Mouse (Mus musculus): ENCODE measurements around the gene Ormdl2. TPM values are rescaled to one million over a fixed set of nuclear protein-coding genes. Genes with fewer than 3 reads are reported as not detected.
"Not testable (repeated sequence)": the region's sequence is repeated elsewhere in the genome, so short reads cannot be mapped to it uniquely, and the experiment has no call there.

The Ormdl2 gene
- polyA plus RNA-seq, 1 experiment, result 24.9 TPM

- TF ChIP-seq POLR2A (IDR thresholded peaks at IDR 0.05; ENCODE audit: borderline replicate concordance, control insufficient read depth, low read depth, low read length), result no peak
- no peak for TF ChIP-seq CTCF (IDR thresholded peaks at IDR 0.05; ENCODE audit: control insufficient read depth, insufficient read depth, low read length)
- Histone ChIP-seq H3K4me3 (replicated peaks; ENCODE audit: control insufficient read depth, low read depth, low read length) (no peak overlapping the region), H3K4me1 (ENCODE audit: control insufficient read depth, insufficient read depth, low read length) (no peaks in the 10 kb centered on the region), H3K27ac (ENCODE audit: control insufficient read depth, insufficient read depth, low read depth, low read length, poor library complexity) (no peak overlapping the region)
- WGBS, result 95% methylated on average over 5 of the region's 5 CpGs
Measured at GRCm38 (mm10) chr10:128843260-128843659, 21.8 kb upstream of the Ormdl2 start.

DNA sequence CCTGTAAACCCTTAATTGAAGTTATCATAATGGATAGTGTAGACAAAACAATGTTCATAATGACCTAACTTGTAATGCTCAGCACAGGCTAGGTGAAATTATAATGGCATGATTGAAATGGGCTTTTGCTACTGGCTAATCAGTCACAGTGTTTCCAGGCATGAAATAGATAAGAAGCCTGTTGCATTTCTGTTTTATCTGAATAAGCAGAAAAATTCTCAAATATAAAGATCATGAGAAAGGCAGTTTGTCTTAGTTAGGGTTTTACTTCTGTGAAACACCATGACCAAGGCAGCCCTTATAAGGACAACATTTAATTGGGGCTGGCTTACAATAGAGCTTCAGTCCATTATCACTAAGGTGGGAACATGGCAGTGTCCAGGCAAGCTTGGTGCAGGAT, 19.2 kb upstream of the Ormdl2 start:
- H3K27ac ChIP-seq (ENCODE audit: control insufficient read depth, insufficient read depth, low read depth, low read length, poor library complexity), result no peak overlapping the region

GRCm38 (mm10) chr10:128839434-128839833, 18.0 kb upstream of the Ormdl2 start:
- Histone ChIP-seq H3K4me3 (replicated peaks; ENCODE audit: control insufficient read depth, low read depth, low read length) (no peak overlapping the region), H3K4me1 (ENCODE audit: control insufficient read depth, insufficient read depth, low read length) (no peaks in the 10 kb centered on the region), H3K27ac (ENCODE audit: control insufficient read depth, insufficient read depth, low read depth, low read length, poor library complexity) (no peak overlapping the region)
- TF ChIP-seq CTCF (IDR thresholded peaks at IDR 0.05; ENCODE audit: control insufficient read depth, insufficient read depth, low read length), result no peak
- TF ChIP-seq POLR2A (IDR thresholded peaks at IDR 0.05; ENCODE audit: borderline replicate concordance, control insufficient read depth, low read depth, low read length), result no peak

More for the DNA sequence above, 19.2 kb upstream of the Ormdl2 start:
- no peak overlapping the region for H3K4me3 ChIP-seq (replicated peaks; ENCODE audit: control insufficient read depth, low read depth, low read length)
- TF ChIP-seq CTCF (IDR thresholded peaks at IDR 0.05; ENCODE audit: control insufficient read depth, insufficient read depth, low read length), result no peak
- no peak for TF ChIP-seq POLR2A (IDR thresholded peaks at IDR 0.05; ENCODE audit: borderline replicate concordance, control insufficient read depth, low read depth, low read length)
- H3K4me1 ChIP-seq (ENCODE audit: control insufficient read depth, insufficient read depth, low read length), result no peaks in the 10 kb centered on the region

DNA sequence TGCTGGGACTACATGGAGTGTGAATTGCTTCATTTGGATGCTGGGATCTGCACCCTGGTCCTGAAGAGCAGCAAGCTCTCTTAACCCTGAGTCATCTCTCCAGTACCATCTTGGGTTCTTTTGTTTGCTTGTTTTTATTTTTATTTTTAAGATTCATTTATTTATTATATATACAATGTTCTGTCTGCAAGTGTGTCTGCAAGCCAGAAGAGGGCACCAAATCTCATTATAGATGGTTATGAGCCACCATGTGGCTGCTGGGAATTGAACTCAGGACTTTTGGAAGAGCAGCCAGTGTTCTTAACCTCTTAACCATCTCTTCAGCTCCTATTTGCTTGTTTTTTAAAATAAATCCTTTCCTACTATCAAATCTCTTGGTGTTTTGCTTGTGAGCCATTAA, 16.0 kb upstream of the Ormdl2 start:
- H3K27ac ChIP-seq (ENCODE audit: control insufficient read depth, insufficient read depth, low read depth, low read length, poor library complexity), result no peak overlapping the region
- TF ChIP-seq POLR2A (IDR thresholded peaks at IDR 0.05; ENCODE audit: borderline replicate concordance, control insufficient read depth, low read depth, low read length) (no peak), CTCF (IDR thresholded peaks at IDR 0.05; ENCODE audit: control insufficient read depth, insufficient read depth, low read length) (no peak)
- no peak overlapping the region for H3K4me3 ChIP-seq (replicated peaks; ENCODE audit: control insufficient read depth, low read depth, low read length)
- no peaks in the 10 kb centered on the region for H3K4me1 ChIP-seq (ENCODE audit: control insufficient read depth, insufficient read depth, low read length)

DNA sequence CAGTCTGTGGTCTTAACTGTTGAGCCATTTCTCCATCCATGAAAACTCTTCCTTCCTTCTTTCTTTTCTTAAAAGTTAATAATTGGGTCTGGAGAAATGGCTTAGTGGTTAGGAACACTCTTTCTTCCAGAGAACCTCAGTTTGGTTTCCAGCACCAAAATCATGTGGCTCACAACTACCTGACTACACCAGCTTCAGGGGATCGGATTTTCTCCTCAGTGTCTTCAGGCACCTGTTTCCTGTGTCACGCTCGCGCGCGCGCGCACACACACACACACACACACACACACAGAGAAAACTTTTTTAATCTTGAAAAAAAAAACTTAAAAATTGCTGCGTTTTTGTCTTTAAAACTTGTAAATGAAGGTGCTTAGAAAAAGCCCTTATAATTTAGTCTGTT, 2.4 kb upstream of the Ormdl2 start:
- H3K4me3 ChIP-seq (replicated peaks; ENCODE audit: control insufficient read depth, low read depth, low read length), result no peak overlapping the region
- no peak overlapping the region for H3K27ac ChIP-seq (ENCODE audit: control insufficient read depth, insufficient read depth, low read depth, low read length, poor library complexity)
- TF ChIP-seq CTCF (IDR thresholded peaks at IDR 0.05; ENCODE audit: control insufficient read depth, insufficient read depth, low read length) (no peak), POLR2A (IDR thresholded peaks at IDR 0.05; ENCODE audit: borderline replicate concordance, control insufficient read depth, low read depth, low read length) (no peak)
- H3K4me1 ChIP-seq (ENCODE audit: control insufficient read depth, insufficient read depth, low read length), result no peaks in the 10 kb centered on the region; the same call in 1 of the 2 replicates
- WGBS, result 82% methylated on average over 9 of the region's 9 CpGs

DNA sequence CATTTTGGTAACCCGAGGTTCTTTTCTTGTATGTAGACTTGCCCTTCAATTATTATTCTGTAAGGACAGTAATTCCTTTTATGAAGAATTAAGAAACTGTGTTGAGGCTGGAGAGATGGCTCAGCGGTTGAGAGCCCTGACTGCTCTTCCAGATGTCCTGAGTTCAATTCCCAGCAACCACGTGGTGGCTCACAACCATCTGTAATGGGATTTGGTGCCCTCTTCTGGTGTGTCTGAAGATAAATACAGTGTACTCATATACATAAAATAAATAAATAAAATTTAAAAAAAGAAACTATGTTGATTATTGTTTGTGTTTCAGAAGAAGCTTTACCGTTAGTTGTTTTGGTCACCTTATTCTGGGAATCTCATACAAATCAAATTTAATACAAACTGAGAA, 1.6 kb upstream of the Ormdl2 start:
- 71% methylated on average over 4 of the region's 4 CpGs for WGBS
- H3K4me3 ChIP-seq (replicated peaks; ENCODE audit: control insufficient read depth, low read depth, low read length), result peak overlapping the region; percentile 7
- H3K27ac ChIP-seq (ENCODE audit: control insufficient read depth, insufficient read depth, low read depth, low read length, poor library complexity); H3K4me1 ChIP-seq (ENCODE audit: control insufficient read depth, insufficient read depth, low read length): not testable (repeated sequence)

DNA sequence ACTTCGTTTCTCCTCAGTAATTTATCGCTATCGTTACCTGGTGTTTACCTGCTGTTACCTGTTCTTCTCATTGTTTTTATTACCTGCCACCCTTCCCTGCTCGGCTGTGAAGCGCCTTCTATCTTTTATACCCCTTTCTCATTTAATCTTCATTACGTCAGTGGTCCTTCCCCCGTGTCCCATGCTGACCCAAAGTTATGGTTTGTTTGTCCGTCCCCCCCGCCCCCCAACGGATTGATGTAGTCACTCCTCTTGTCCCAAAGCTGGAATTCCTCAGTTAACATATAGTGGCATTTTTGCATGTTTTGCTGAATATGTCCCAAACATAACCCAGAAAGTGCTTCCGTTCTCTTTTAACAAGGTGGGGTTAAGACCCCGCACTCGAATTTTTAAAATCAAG, 690 bp upstream of the Ormdl2 start:
- Histone ChIP-seq H3K4me1 (ENCODE audit: control insufficient read depth, insufficient read depth, low read length) (no peaks in the 10 kb centered on the region; the same call in 1 of the 2 replicates), H3K27ac (ENCODE audit: control insufficient read depth, insufficient read depth, low read depth, low read length, poor library complexity) (no peak overlapping the region), H3K4me3 (replicated peaks; ENCODE audit: control insufficient read depth, low read depth, low read length) (peak overlapping the region; percentile 92)
- WGBS, result 2% methylated on average over 13 of the region's 13 CpGs
- TF ChIP-seq CTCF (IDR thresholded peaks at IDR 0.05; ENCODE audit: control insufficient read depth, insufficient read depth, low read length), result no peak
- TF ChIP-seq POLR2A (IDR thresholded peaks at IDR 0.05; ENCODE audit: borderline replicate concordance, control insufficient read depth, low read depth, low read length), result no peak

DNA sequence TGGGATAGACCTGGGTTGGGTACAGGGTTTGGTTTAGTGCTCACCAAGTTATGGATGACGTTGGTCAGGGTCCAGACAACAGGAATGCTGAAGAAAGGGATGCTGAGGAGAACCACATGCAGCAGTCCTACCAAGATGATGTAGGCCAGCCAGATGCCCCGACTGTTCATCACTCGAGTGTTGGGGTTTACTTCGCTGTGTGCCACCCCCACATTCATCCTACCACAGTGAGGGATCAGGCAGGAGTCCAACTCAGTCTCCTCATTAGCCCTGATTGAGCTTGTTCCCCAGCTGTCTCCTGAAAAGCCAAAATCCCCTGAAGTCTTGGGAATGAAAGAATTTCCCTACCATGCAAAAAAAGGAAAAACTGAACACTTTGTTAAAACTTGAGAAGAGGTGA, 1.2 kb downstream of the Ormdl2 start:
- no peaks in the 10 kb centered on the region; the same call in 1 of the 2 replicates for H3K4me1 ChIP-seq (ENCODE audit: control insufficient read depth, insufficient read depth, low read length)
- no peak overlapping the region for H3K4me3 ChIP-seq (replicated peaks; ENCODE audit: control insufficient read depth, low read depth, low read length)
- H3K27ac ChIP-seq (ENCODE audit: control insufficient read depth, insufficient read depth, low read depth, low read length, poor library complexity), result no peak overlapping the region
- TF ChIP-seq CTCF (IDR thresholded peaks at IDR 0.05; ENCODE audit: control insufficient read depth, insufficient read depth, low read length), result no peak
- TF ChIP-seq POLR2A (IDR thresholded peaks at IDR 0.05; ENCODE audit: borderline replicate concordance, control insufficient read depth, low read depth, low read length), result no peak
- WGBS, result 89% methylated on average over 4 of the region's 4 CpGs

DNA sequence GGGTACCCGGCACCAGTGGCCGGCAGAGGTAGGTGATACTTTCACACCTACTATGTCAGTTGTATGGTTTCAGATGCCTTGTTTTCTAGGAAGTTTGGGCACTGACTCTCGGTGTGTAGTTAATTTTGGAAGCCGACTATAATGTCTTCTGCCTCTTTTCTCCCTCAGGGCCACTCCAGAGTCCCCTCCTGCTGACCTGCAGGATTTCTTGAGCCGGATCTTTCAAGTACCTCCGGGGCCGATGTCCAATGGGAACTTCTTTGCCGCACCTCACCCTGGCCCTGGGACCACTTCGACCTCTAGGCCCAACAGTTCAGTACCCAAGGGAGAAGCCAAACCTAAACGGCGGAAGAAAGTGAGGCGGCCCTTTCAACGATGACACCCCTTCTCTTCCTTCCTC, 4.4 kb downstream of the Ormdl2 start, which contains the start of gene Sarnp:
Sarnp (plus strand) TSS at position 301 of the 400 bp plus-strand sequence.
- H3K4me1 ChIP-seq (ENCODE audit: control insufficient read depth, insufficient read depth, low read length), result no peaks in the 10 kb centered on the region; the same call in 1 of the 2 replicates

More for the DNA sequence above, 4.4 kb downstream of the Ormdl2 start, which contains the start of gene Sarnp:
- Histone ChIP-seq H3K4me3 (replicated peaks; ENCODE audit: control insufficient read depth, low read depth, low read length) (no peak within 1 kb of the TSS), H3K27ac (ENCODE audit: control insufficient read depth, insufficient read depth, low read depth, low read length, poor library complexity) (no peak within 1 kb of the TSS)
- TF ChIP-seq CTCF (IDR thresholded peaks at IDR 0.05; ENCODE audit: control insufficient read depth, insufficient read depth, low read length) (no peak), POLR2A (IDR thresholded peaks at IDR 0.05; ENCODE audit: borderline replicate concordance, control insufficient read depth, low read depth, low read length) (no peak)
- 86% methylated on average over 13 of the region's 13 CpGs for WGBS

Data from bone marrow, adult 2 months (tissue).